Mouse (Mus musculus) embryo, embryonic 11.5 days (tissue): ENCODE data around the gene Kifc5b.
"Not testable (repeated sequence)": the region's sequence is repeated elsewhere in the genome, so short reads cannot be mapped to it uniquely, and the experiment has no call there.

ENCODE experiments used
- DNase-seq: peaks from one replicate; pipeline ENCODE4 v3.0.0-alpha.2; 2012; ENCODE audit warnings: low read depth, low spot score

Gene Kifc5b

DNA sequence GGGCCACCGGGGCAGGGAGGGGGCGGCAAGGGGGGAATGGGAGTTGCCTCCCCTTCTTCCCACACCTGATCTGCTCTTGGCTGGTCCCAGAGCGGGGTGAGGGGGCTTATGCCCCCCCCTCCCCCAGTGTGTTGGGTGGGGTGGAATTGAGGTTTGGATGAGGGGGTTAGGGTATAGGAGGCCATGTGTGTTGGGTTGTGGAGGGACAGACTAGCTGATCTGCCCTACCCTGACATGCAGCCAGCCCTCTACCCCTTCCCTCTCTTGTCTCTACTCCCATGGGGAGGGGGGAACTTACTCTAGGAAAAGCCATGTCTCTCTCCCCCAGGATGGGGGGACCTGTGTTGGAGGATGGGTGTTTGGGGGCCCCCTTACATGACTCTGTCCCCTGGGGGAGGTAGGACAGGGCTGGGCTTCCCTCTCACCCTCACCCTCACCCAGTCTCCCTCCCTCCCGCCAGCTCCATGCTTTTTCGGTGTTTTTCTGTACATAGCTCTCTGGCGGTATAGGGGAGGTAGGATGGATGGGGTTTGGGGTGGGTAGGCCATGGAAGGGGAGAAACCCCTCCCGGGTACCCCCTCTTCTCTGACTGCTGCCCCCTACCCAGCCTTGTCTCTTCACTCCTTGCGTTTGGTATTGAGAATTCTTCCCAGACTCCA, 54.5 kb downstream of the Kifc5b start:
- no peak for DNase-seq

- DNase-seq: no peak
Observed at GRCm38 (mm10) chr17:26972107-26972506, 55.2 kb downstream of the Kifc5b start.

GRCm38 (mm10) chr17:26972703-26973574, 56.0 kb downstream of the Kifc5b start, which contains the start of gene Zbtb9:
Zbtb9 (plus strand) TSS chr17:26973167.
- DNase-seq: peak; percentile 92

GRCm38 (mm10) chr17:26974547-26974946, 57.7 kb downstream of the Kifc5b start:
- DNase-seq: no peak

DNA sequence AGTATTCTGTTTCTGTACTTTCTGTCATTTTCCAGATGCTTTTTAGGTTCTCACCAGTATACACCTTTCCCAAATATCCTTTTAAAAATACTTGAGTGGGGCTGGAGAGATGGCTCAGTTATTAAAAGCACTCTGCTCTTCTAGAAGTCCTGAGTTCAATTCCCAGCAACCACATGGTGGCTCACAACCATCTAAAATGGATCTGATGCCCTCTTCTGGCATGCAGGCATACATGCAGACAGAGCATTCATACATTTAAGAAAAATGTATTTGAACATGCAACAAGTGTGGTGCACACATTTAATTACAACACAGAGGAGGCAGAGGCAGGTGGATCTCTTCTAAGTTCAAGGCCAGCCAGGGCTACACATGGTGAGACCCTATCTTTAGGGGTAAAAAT, 58.5 kb downstream of the Kifc5b start:
- no peak for DNase-seq

- DNase-seq: not testable (repeated sequence)
Observed at GRCm38 (mm10) chr17:26977354-26977753, 60.5 kb downstream of the Kifc5b start.

GRCm38 (mm10) chr17:26979426-26979825, 62.5 kb downstream of the Kifc5b start:
- no peak for DNase-seq

GRCm38 (mm10) chr17:26981050-26981449, 64.2 kb downstream of the Kifc5b start:
- no peak for DNase-seq
